Mouse (Mus musculus) CH12.LX (cell line): ENCODE measurements around the gene Gzf1.

Experiments used
- CTCF ChIP-seq, 2 experiments: IDR thresholded peaks in 1 of 2; conservative IDR thresholded peaks in 1 of 2; 2 replicates each; pipeline ENCODE4 v1.5.1; 2011 to 2012; ENCODE audit warnings: low read depth in 2 of 2, low read length in 2 of 2, improper control_type of control experiment in 1 of 2, inconsistent platforms in 1 of 2, mild to moderate bottlenecking in 1 of 2, moderate library complexity in 1 of 2
- E2F4 ChIP-seq: IDR thresholded peaks from 2 replicates; pipeline ENCODE4 v1.6.1; 2011; ENCODE audit warnings: low read depth, low read length, improper control_type of control experiment; ENCODE audit not compliant: insufficient replicate concordance
- EP300 ChIP-seq: IDR thresholded peaks from 2 replicates; pipeline ENCODE4 v1.6.1; 2011; ENCODE audit warnings: low read length, improper control_type of control experiment
- MAX ChIP-seq: IDR thresholded peaks from 2 replicates; pipeline ENCODE4 v1.6.1; 2011; ENCODE audit warnings: low read length, improper control_type of control experiment
- NELFE ChIP-seq: IDR thresholded peaks from 2 replicates; pipeline ENCODE4 v1.6.1; 2011; ENCODE audit warnings: low read depth, low read length, improper control_type of control experiment
- POLR2A ChIP-seq: IDR thresholded peaks from 2 replicates; pipeline ENCODE4 v1.6.1; 2011; ENCODE audit warnings: low read depth, mild to moderate bottlenecking, improper control_type of control experiment, low read length
- RCOR1 ChIP-seq: conservative IDR thresholded peaks from 2 replicates; pipeline ENCODE4 v1.6.1; 2012; ENCODE audit warnings: low read depth, mild to moderate bottlenecking, inconsistent platforms, low read length, improper control_type of control experiment
- TCF12 ChIP-seq: IDR thresholded peaks from 2 replicates; pipeline ENCODE4 v1.6.1; 2014; ENCODE audit warnings: low read depth, mild to moderate bottlenecking, inconsistent platforms, low read length, improper control_type of control experiment
- USF1 ChIP-seq: IDR thresholded peaks from 2 replicates; pipeline ENCODE4 v1.6.1; 2014; ENCODE audit warnings: low read depth, mild to moderate bottlenecking, inconsistent platforms, low read length, improper control_type of control experiment
- ZKSCAN1 ChIP-seq: IDR thresholded peaks from 2 replicates; pipeline ENCODE4 v1.6.1; 2012; ENCODE audit warnings: low read depth, inconsistent platforms, low read length, improper control_type of control experiment, borderline replicate concordance

DNA sequence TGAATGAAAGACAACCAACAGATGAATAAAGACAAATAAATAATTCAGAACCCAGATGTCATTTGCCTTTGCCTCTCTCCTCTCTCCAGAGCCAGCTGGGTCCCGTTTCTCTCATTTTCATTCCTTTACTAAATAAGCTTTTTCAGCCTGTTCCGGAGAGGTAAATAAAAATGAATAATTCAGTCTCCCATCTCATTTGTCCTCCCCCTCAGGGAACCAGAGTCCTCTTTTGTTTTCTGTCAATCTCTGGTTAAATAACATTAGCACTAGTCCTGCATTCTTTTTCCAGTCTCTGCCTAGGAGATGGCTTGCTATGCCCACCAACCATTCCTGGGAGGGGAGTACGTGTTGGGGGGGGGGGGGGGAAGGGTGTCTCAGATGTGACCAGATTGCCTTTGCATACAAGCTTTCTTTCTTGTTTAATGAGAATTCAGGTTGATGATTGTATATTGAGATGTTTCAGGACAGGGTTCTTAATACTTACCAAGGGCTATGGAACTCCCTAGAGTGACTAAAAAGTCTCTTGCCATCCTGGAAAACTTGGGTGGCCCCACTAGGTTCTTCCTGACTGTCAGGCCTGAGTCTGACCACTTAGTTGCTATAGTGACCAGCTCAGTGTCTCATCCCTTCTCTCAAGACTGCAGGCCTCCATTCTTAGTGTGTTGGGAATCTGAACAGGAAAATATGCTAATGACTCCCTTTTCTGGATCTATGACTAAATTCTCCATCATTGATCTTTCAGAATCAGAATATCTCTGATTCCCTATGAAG is 30.1 kb upstream of the Gzf1 start:
- TF ChIP-seq MAX (no peak), ZKSCAN1 (no peak), TCF12 (no peak), USF1 (no peak), POLR2A (no peak), CTCF (conservative IDR thresholded peaks at IDR 0.05 in 1 of 2, IDR thresholded peaks at IDR 0.05 in 1 of 2; ENCODE audit: low read depth in 2 of 2, low read length in 2 of 2) (no peak), NELFE (no peak), E2F4 (no peak), RCOR1 (no peak), EP300 (no peak)
